Mouse (Mus musculus): Measurements from ENCODE around the gene Gjc2.

Gene Gjc2

DNA sequence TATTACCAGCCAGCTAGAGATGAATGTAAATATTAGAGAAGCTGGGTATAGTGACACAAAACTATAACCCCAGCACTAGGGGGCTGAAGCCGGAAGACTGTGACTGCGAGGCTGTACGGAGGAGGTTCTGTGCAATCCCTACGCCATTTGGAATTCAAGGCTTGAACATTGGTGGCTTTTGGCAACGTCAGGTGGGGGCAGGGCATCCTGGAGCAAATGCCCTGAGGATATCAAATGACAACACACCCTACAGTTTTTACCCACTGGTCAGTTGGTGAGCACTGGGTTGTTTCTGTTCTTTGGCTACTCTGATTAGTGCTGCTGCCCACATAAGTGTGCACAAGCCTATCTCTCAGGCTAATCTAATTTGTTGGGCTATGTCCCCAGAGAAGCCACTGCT, 40.1 kb downstream of the Gjc2 start:
- TF ChIP-seq GATA4 (IDR thresholded peaks at IDR 0.05; ENCODE audit: insufficient replicate concordance, low read length): no peak

DNA sequence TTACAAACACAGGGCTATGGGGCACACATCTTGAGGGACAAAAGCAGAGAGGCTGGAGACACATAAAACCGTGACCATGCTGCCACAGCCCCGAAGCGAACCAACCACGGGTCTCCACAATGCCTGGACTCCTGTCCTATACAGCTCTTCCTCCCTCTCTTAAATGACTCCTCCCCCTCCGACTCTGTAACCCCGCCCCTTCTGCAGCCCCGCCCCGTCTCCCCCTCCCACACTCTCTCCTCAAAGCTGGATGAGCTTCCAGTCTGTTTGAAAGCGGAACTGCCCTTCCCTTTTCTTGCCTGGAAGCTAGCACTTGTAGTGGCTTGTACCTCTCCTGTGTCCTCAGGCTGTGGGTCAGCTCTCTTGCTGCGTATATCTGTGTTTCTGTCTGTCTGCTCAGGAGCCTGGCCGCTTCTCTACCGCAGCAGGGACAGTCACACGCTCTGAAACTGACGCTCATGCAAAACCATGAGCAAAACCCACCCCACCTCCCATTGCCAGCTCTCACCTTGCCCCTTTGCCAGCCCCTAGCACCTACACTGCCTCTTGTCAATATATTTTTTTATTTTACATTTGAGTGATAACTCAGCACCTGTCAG, 41.1 kb downstream of the Gjc2 start:
- TF ChIP-seq GATA4 (IDR thresholded peaks at IDR 0.05; ENCODE audit: insufficient replicate concordance, low read length): no peak

DNA sequence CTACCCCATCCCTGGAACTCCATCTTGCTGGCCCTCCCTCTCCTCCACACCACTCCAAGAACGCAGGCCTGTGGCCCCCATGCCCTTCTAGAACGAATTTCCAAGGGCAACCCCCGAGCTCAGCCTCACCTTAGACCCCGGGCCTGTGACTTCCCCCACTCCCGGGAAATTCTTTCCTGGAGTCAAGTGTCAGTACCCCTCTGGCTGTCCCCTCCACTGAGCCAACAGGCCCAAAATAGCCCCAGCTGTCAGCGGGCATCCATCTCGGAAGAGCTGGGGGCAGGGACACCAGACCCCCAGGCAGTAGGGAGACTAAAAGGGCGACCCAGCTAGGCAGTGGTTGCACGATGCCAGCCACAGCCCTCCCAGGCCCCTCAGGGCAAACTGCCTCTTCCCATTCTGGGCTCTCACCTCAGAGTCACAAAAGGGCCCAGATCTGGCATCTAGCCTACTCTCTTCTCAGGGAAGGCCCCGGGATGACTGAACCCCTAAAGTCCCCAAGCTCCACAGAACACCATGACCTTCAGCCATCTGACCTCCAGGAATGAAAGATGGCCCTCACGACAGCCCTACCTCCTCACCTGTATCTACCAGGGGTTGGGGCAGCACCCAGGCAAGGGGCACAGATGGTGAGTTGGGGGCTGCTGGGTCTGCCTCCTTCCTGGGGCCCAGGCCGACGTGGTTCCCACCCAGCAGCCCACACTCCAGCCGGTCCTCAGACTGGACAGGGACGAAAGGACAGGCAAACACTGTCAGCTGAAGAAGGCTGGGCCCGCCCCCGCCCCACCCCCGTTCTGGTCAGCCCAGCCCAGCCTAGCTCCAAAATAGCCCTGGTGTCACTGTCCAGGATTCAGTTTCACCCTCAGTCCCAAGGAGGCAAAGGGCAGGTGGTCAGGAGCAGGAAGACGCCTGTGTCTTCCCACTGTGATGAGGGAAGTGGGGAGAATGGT, 44.2 kb downstream of the Gjc2 start:
- no peak for TF ChIP-seq GATA4 (IDR thresholded peaks at IDR 0.05; ENCODE audit: insufficient replicate concordance, low read length)

DNA sequence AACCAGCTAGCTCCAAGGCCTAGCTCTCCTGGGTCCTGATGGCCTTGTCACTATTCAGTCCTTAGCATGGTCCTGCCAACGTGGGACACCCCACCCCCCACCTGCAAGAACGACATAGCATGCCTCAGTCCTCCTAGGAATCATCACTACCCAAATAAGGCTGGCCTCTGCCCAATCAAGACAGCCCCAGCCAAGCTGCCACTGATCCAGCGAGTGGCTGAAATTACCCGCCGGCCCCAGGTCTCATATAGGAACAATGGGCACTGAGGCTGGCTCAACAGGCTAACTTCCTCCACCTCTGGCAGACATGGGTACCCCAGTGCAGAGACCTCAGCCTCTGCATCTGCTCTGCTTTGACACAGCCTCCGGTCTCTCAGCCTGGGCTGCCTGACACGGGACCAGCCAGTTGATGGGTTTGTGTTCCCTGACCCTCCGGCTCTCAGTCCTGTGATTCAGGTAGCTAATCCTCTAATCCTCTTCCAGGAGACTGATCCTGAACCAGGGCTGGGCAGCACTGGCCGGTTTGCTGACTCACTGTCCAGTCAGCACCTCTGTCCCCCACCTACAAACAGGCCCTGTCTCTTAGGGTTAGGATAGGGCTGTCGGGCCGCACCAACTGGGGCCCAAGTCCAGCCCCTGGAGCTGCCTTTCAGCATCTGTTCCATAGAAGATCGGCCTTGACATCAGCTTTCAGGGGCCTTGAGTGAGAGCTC, 45.9 kb downstream of the Gjc2 start:
- no peak for TF ChIP-seq GATA4 (IDR thresholded peaks at IDR 0.05; ENCODE audit: insufficient replicate concordance, low read length)

DNA sequence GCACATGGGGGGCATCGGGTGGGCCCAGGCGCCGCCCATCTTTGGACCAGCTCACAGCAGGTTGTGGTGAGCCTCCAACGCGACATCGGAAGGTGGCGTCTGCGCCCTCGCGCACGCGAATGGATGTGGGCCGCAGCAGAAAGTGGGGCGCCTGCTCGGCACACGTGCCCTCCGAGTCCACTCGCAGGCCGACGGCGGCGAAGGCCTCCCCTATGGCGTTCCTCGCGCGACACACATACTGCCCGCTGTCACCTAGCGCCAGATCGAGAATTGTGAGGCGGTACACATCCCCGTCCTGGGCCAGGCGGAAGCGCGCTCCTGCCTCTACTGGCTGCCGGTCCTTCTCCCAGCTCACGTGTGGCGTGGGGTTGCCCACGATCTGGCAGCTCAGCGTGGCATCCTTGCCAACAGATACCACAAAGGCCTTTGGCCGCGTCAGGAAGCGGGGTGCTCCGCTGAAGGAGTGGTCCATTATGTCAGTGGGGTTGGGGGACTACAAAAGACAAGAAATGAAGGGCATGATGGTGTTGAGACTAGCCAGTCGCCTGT, 47.0 kb downstream of the Gjc2 start, which contains the start of gene Obscn:
TSS of gene Obscn (minus strand) at position 499 of the 549 bp plus-strand sequence.
- TF ChIP-seq GATA4 (IDR thresholded peaks at IDR 0.05; ENCODE audit: insufficient replicate concordance, low read length): no peak

DNA sequence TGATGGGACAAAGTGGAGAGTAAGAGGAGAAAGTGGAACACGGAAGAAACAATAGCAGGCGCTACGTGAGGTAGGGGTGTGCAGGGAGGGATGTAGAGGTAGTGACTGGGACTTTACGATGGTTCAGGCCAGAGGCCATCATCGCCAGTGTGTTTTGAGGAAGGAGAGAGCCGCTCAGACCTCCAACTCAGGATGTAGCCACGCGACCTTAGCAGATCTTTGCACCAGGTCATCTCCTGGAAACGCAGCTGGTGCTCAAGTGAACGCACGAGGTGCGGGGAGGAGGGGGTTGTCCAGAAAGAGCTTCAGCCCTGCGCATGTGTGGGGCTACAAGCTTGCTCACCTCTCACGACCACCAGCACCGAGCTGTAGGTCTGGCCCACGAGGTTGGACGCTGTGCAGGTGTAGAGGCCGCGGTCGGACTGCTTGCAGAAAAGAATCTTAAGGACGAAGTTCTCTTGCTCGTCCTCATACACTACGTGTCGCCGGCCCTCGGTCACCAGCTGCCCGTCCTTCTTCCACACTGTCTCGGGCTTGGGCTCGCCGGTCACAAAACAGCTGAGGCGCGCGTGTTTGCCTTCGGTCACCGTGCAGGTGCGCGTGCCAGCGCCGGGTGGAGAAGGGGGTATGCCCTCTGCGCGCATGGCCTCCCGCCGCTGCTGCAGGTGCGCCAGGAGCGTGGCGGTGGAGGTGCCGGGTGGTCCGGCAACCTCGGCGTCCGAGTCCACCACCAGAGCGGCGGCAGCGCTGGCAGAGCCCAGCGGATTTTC, 47.8 kb downstream of the Gjc2 start:
- no peak for TF ChIP-seq GATA4 (IDR thresholded peaks at IDR 0.05; ENCODE audit: insufficient replicate concordance, low read length)

DNA sequence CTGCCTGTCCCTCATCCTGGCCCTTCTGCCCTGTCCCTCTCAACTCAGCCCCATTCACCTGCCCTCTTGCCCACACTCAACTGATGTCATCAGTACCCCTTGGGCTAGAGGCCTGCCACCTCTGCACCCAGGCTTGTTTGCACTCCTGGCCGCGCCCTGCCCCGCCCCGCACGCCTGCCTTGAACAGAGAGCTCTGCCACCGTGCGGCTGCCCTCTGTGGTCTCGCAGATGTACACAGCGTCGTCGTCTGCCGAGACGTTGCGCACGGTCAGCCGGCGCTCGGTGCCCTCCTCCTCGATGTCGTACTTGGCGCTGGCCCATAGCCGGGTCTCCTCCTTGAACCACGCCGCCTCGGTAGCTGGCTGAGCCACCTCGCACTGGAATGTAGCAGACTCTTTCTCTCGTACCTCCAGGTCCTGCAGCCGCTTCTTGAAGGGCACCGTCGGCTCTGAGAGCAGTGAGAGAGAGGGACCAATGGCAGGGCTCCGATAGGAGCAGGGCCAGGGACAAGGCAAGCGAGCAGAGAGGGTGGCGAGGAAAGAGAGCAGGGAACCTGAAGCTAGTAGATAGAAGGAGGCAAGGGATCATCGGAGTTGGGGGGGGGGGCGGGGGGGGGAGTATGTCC, 48.5 kb downstream of the Gjc2 start:
- TF ChIP-seq GATA4 (IDR thresholded peaks at IDR 0.05; ENCODE audit: insufficient replicate concordance, low read length): no peak

DNA sequence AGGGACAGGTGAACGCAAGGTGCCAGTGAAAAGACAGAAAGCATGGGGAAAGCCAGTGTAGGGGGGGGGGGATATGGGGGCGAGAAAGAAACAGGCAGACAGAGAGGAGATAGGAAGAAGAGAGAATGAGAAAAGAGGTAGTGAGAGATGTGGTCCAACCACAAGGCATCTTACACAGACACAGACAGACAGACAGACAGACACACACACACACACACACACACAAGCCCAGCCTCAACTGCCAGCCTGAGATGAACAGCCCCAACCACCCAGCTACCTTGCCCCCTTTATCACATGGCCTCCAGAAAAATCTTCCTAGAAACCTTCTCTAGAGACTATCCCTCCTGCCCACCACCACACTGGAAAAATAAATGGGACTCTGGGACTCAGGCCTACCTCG, 50.9 kb downstream of the Gjc2 start:
- TF ChIP-seq GATA4 (IDR thresholded peaks at IDR 0.05; ENCODE audit: insufficient replicate concordance, low read length): no peak

DNA sequence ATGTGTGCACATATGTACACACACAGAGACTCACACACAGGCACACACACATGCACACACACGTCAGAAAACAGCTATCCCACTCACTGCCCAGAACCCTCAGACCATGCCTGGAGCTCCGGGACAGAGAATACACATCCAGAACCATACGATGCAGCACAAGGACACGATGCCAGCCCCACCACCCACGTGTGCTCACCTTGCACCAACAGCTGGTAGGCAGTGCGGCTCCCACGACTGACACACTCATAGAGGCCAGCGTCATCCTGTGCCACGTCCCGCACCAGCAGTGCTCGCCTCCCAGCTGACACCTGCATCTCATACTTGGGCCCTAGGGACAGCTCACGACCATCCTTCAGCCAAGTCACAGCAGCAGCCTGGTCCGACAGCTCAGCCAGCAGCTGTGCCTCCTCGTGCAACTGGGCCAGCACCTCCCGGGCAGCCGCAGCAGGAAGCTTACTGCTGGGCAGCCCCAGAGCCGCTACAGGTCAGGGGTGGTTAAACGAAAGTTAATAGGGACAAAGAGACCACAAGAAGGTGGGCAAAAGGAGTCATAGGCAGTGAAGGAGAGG, 51.6 kb downstream of the Gjc2 start:
- no peak for TF ChIP-seq GATA4 (IDR thresholded peaks at IDR 0.05; ENCODE audit: insufficient replicate concordance, low read length)

DNA sequence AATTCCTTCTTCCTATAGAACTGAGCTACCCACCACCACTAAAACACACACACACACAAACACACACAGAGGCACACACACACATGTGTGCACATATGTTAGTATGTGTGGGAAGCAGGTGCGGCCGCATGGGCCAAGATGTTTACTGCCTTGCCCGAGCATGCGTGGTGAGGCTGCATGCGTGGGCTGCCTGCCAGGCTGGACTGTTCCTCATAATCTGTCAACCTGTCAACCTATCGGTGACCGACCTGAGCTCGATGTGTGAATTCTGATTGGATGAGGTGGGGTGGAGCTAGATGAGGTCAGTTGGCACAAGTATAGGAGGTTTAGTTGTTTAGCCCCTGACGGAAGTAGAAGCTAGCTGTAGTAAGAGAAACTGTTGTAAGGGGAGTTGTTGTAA, 52.2 kb downstream of the Gjc2 start:
- no peak for TF ChIP-seq GATA4 (IDR thresholded peaks at IDR 0.05; ENCODE audit: insufficient replicate concordance, low read length)

All from liver, adult (tissue).